Mouse (Mus musculus) neural tube, embryonic 14.5 days (tissue): ENCODE results near the gene Tmem150c. TPM values are rescaled to one million over a fixed set of nuclear protein-coding genes. Genes with fewer than 3 reads are reported as not detected.

Source experiments
- ATAC-seq: fragments of 200-750 bp; cut with Nextera tagmentation; 2 replicates; pipeline ENCODE4 v1.8.0; 2017; ENCODE audit warnings: low read depth, mild to moderate bottlenecking, moderate TSS enrichment, moderate library complexity
- H3K27ac ChIP-seq: fragments of 300-500 bp; sonication (generic); 2 replicates; pipeline ENCODE4 v1.5.1; 2014; ENCODE audit warnings: low read depth, mild to moderate bottlenecking, control low read depth, low read length, moderate library complexity, mixed read lengths
- H3K27me3 ChIP-seq: fragments of 300-500 bp; sonication (generic); 2 replicates; pipeline ENCODE4 v1.6.1; 2014; ENCODE audit warnings: low read length; ENCODE audit not compliant: control insufficient read depth, insufficient read depth
- H3K36me3 ChIP-seq: fragments of 300-500 bp; sonication (generic); 2 replicates; pipeline ENCODE4 v1.6.1; 2014; ENCODE audit warnings: low read length, mixed read lengths; ENCODE audit not compliant: control insufficient read depth, insufficient read depth
- H3K4me1 ChIP-seq: fragments of 300-500 bp; sonication (generic); 2 replicates; pipeline ENCODE4 v1.6.1; 2014; ENCODE audit warnings: low read length; ENCODE audit not compliant: control insufficient read depth, insufficient read depth
- H3K4me2 ChIP-seq: fragments of 300-500 bp; sonication (generic); 2 replicates; pipeline ENCODE4 v1.6.1; 2014; ENCODE audit warnings: mild to moderate bottlenecking, low read depth, low read length, control low read depth
- H3K4me3 ChIP-seq: fragments of 300-500 bp; sonication (generic); 2 replicates; pipeline ENCODE4 v1.5.1; 2014; ENCODE audit warnings: low read depth, low read length, control low read depth, mixed read lengths
- H3K9ac ChIP-seq: fragments of 300-500 bp; sonication (generic); replicated peaks from 2 replicates; pipeline ENCODE4 v1.6.1; 2014; ENCODE audit warnings: low read depth, mild to moderate bottlenecking, control low read depth, low read length, mixed read lengths
- H3K9me3 ChIP-seq: fragments of 300-500 bp; sonication (generic); 2 replicates; pipeline ENCODE4 v1.6.1; 2016; ENCODE audit warnings: low read length; ENCODE audit not compliant: control insufficient read depth
- WGBS: fragments of 180-500 bp; shearing (Covaris S2); extraction: QIAGEN DNeasy Blood & Tissue Kit; methylation state at CpG from one replicate; pipeline ENCODE4 v1.1.7; 2014; 5-methylcytosine and 5-hydroxymethylcytosine counted together
- polyA plus RNA-seq: library from polyadenylated mRNA; unstranded; fragments of >200 nt; fragmentation: Nextera tagmentation; extraction: Ambion mirVana; gene quantifications from 2 replicates; pipeline ENCODE4 v1.2.1, GENCODE M21; 2014

Tmem150c gene
- 22.1 and 22.3 TPM in 2 replicates for polyA plus RNA-seq

GRCm38 (mm10) chr5:100159638-100159973 is at the start of gene Tmem150c:
Gene Tmem150c (minus strand): TSS chr5:100159808.
- peak; percentile 21; the same call in 1 of the 2 replicates for ATAC-seq

GRCm38 (mm10) chr5:100209093-100209492 is 49.5 kb upstream of the Tmem150c start:
- Histone ChIP-seq H3K4me2 (no peak overlapping the region), H3K9ac (no peak overlapping the region), H3K36me3 (no peaks in the 10 kb centered on the region), H3K27ac (no peak overlapping the region), H3K9me3 (no peaks in the 10 kb centered on the region), H3K4me1 (no peaks in the 10 kb centered on the region), H3K27me3 (no peaks in the 10 kb centered on the region), H3K4me3 (no peak overlapping the region)
- WGBS: 70% methylated on average over 7 of the region's 7 CpGs
- no peak for ATAC-seq

More at GRCm38 (mm10) chr5:100159638-100159973, at the start of gene Tmem150c:
- Histone ChIP-seq H3K36me3 (no peaks in the 10 kb centered on the region), H3K27me3 (no peaks in the 10 kb centered on the region), H3K4me1 (no peaks in the 10 kb centered on the region), H3K4me3 (peak within 1 kb of the TSS; percentile 87), H3K4me2 (peak within 1 kb of the TSS; percentile 96), H3K27ac (no peak within 1 kb of the TSS; the same call in 1 of the 2 replicates), H3K9me3 (no peaks in the 10 kb centered on the region), H3K9ac (peak within 1 kb of the TSS; percentile 86)
- 7% methylated on average over 6 of the region's 6 CpGs for WGBS

- Histone ChIP-seq H3K9me3 (no peaks in the 10 kb centered on the region), H3K36me3 (no peaks in the 10 kb centered on the region), H3K4me2 (no peak overlapping the region), H3K4me3 (no peak overlapping the region), H3K9ac (no peak overlapping the region), H3K4me1 (no peaks in the 10 kb centered on the region), H3K27me3 (no peaks in the 10 kb centered on the region), H3K27ac (no peak overlapping the region)
- WGBS: 86% methylated on average over 6 of the region's 6 CpGs
- no peak for ATAC-seq
Measured at GRCm38 (mm10) chr5:100206675-100207074, 47.1 kb upstream of the Tmem150c start.

- Histone ChIP-seq H3K4me1 (peaks cover 3% of the 10 kb centered on the region; the same call in 1 of the 2 replicates), H3K36me3 (no peaks in the 10 kb centered on the region), H3K4me2 (no peak overlapping the region), H3K27me3 (no peaks in the 10 kb centered on the region), H3K4me3 (no peak overlapping the region), H3K9ac (no peak overlapping the region), H3K27ac (no peak overlapping the region), H3K9me3 (no peaks in the 10 kb centered on the region)
- ATAC-seq: no peak
- 89% methylated on average over 9 of the region's 9 CpGs for WGBS
Measured at GRCm38 (mm10) chr5:100205519-100206189, 46.0 kb upstream of the Tmem150c start.

GRCm38 (mm10) chr5:100200805-100201204 is 41.2 kb upstream of the Tmem150c start:
- WGBS: 30% methylated on average over 5 of the region's 5 CpGs
- no peak overlapping the region for H3K27ac ChIP-seq
- H3K36me3 ChIP-seq: no peaks in the 10 kb centered on the region
- H3K27me3 ChIP-seq: no peaks in the 10 kb centered on the region
- H3K9ac ChIP-seq: no peak overlapping the region
- H3K4me2 ChIP-seq: no peak overlapping the region
- no peaks in the 10 kb centered on the region for H3K9me3 ChIP-seq
- no peak overlapping the region for H3K4me3 ChIP-seq
- peaks cover 9% of the 10 kb centered on the region; the same call in 1 of the 2 replicates for H3K4me1 ChIP-seq
- ATAC-seq: peak; percentile 74; the same call in 1 of the 2 replicates

GRCm38 (mm10) chr5:100200296-100200695 is 40.7 kb upstream of the Tmem150c start:
- 42% methylated on average over 5 of the region's 5 CpGs for WGBS
- H3K9me3 ChIP-seq: no peaks in the 10 kb centered on the region
- H3K27ac ChIP-seq: no peak overlapping the region

GRCm38 (mm10) chr5:100199092-100199853 is 39.7 kb upstream of the Tmem150c start:
- Histone ChIP-seq H3K4me2 (no peak overlapping the region), H3K4me3 (no peak overlapping the region), H3K27ac (no peak overlapping the region), H3K4me1 (peaks cover 9% of the 10 kb centered on the region; the same call in 1 of the 2 replicates), H3K36me3 (no peaks in the 10 kb centered on the region), H3K27me3 (no peaks in the 10 kb centered on the region), H3K9me3 (no peaks in the 10 kb centered on the region), H3K9ac (no peak overlapping the region)
- ATAC-seq: no peak
- WGBS: 64% methylated on average over 7 of the region's 7 CpGs

More at GRCm38 (mm10) chr5:100200296-100200695, 40.7 kb upstream of the Tmem150c start:
- H3K4me2 ChIP-seq: no peak overlapping the region
- H3K27me3 ChIP-seq: no peaks in the 10 kb centered on the region
- H3K36me3 ChIP-seq: no peaks in the 10 kb centered on the region
- H3K4me1 ChIP-seq: peaks cover 9% of the 10 kb centered on the region; the same call in 1 of the 2 replicates
- H3K4me3 ChIP-seq: no peak overlapping the region
- ATAC-seq: no peak
- no peak overlapping the region for H3K9ac ChIP-seq

- ATAC-seq: no peak
- H3K9ac ChIP-seq: no peak overlapping the region
Measured at GRCm38 (mm10) chr5:100197476-100197875, 37.9 kb upstream of the Tmem150c start.

More at GRCm38 (mm10) chr5:100197476-100197875, 37.9 kb upstream of the Tmem150c start:
- WGBS: 66% methylated on average over 9 of the region's 9 CpGs
- Histone ChIP-seq H3K9me3 (no peaks in the 10 kb centered on the region), H3K4me1 (peaks cover 9% of the 10 kb centered on the region; the same call in 1 of the 2 replicates), H3K27ac (no peak overlapping the region), H3K27me3 (no peaks in the 10 kb centered on the region), H3K4me3 (no peak overlapping the region), H3K36me3 (no peaks in the 10 kb centered on the region), H3K4me2 (no peak overlapping the region)
